Mouse (Mus musculus): ENCODE data around the gene Pbx3.

The Pbx3 gene

GRCm38 (mm10) chr2:34148214-34148613 is 224.7 kb downstream of the Pbx3 start:
- TF ChIP-seq GATA4 (IDR thresholded peaks at IDR 0.05; ENCODE audit: insufficient replicate concordance, low read length) = no peak

- no peak for TF ChIP-seq GATA4 (IDR thresholded peaks at IDR 0.05; ENCODE audit: insufficient replicate concordance, low read length)
Measured at GRCm38 (mm10) chr2:34147476-34147875, 225.5 kb downstream of the Pbx3 start.

GRCm38 (mm10) chr2:34147036-34147435 is 225.9 kb downstream of the Pbx3 start:
- TF ChIP-seq GATA4 (IDR thresholded peaks at IDR 0.05; ENCODE audit: insufficient replicate concordance, low read length) = no peak

GRCm38 (mm10) chr2:34146431-34146830 is 226.5 kb downstream of the Pbx3 start:
- TF ChIP-seq GATA4 (IDR thresholded peaks at IDR 0.05; ENCODE audit: insufficient replicate concordance, low read length) = no peak

GRCm38 (mm10) chr2:34139470-34140158 is 233.3 kb downstream of the Pbx3 start:
- TF ChIP-seq GATA4 (IDR thresholded peaks at IDR 0.05; ENCODE audit: insufficient replicate concordance, low read length) = no peak

- no peak for TF ChIP-seq GATA4 (IDR thresholded peaks at IDR 0.05; ENCODE audit: insufficient replicate concordance, low read length)
Measured at GRCm38 (mm10) chr2:34135316-34135715, 237.6 kb downstream of the Pbx3 start.

GRCm38 (mm10) chr2:34132751-34133150 is 240.2 kb downstream of the Pbx3 start:
- TF ChIP-seq GATA4 (IDR thresholded peaks at IDR 0.05; ENCODE audit: insufficient replicate concordance, low read length) = no peak

DNA sequence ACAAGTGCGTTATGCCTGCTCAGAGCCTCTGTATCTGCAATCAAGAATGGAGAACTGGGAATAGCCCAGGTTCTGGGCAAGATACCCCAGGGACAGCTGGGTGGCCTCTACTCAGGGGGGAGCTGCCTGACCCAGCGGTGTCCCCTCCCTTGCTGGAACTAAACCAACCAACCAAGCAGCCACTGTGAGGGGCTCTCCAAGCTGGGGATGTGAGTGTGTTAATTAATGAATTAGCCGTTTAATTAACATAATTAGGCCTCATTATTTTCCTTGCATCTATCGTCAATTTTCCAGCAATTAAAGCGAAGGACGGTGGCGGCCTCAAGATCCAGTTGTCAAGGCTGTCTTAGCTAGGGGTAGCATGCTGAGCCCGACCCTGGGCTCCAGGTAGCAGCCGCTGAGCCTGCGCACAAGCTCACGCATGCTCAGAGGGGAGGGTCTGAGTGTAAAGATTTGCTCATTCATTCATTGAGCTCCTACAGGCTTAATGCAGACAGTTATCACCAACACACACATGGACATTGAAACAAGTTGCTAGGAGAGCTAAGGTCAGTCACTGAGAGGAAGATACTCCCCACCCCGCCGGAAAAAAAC is 243.2 kb downstream of the Pbx3 start:
- TF ChIP-seq GATA4 (IDR thresholded peaks at IDR 0.05; ENCODE audit: insufficient replicate concordance, low read length) = no peak

- no peak for TF ChIP-seq GATA4 (IDR thresholded peaks at IDR 0.05; ENCODE audit: insufficient replicate concordance, low read length)
Measured at GRCm38 (mm10) chr2:34127871-34128270, 245.1 kb downstream of the Pbx3 start.

GRCm38 (mm10) chr2:34123896-34124295 is 249.0 kb downstream of the Pbx3 start:
- TF ChIP-seq GATA4 (IDR thresholded peaks at IDR 0.05; ENCODE audit: insufficient replicate concordance, low read length) = no peak
